Mouse (Mus musculus) myocyte (in vitro differentiated cells): ENCODE data around the gene Gpr180. TPM values are rescaled to one million over a fixed set of nuclear protein-coding genes. Genes with fewer than 3 reads are reported as not detected.
"Not testable (repeated sequence)": the region's sequence is repeated elsewhere in the genome, so short reads cannot be mapped to it uniquely, and the experiment has no call there.

Source experiments
- H3K27me3 ChIP-seq: one replicate; pipeline ENCODE4 v1.6.1; 2011; ENCODE audit not compliant: control insufficient read depth, insufficient read depth, insufficient read length
- H3K36me3 ChIP-seq: one replicate; pipeline ENCODE4 v1.6.1; 2011; ENCODE audit not compliant: control insufficient read depth, insufficient read depth
- H3K4me2 ChIP-seq: one replicate; pipeline ENCODE4 v1.6.1; 2011; ENCODE audit warnings: low read depth, control low read depth
- H3K4me3 ChIP-seq: one replicate; pipeline ENCODE4 v1.5.1; 2011; ENCODE audit warnings: mild to moderate bottlenecking, control low read depth, moderate library complexity
- H3K79me2 ChIP-seq: one replicate; pipeline ENCODE4 v1.6.1; 2011; ENCODE audit not compliant: control insufficient read depth, insufficient read depth
- H3ac ChIP-seq: one replicate; pipeline ENCODE4 v1.6.1; 2011; ENCODE audit not compliant: control insufficient read depth, insufficient read length
- CEBPB ChIP-seq: IDR thresholded peaks from 2 replicates; pipeline ENCODE4 v1.6.1; 2011; ENCODE audit warnings: mild to moderate bottlenecking, moderate library complexity; ENCODE audit not compliant: poor library complexity, insufficient read depth, severe bottlenecking
- E2F4 ChIP-seq: IDR thresholded peaks from one replicate; pipeline ENCODE4 v1.6.1; 2011; ENCODE audit warnings: mild to moderate bottlenecking, control low read depth, moderate library complexity; ENCODE audit not compliant: insufficient read depth
- MAX ChIP-seq: IDR thresholded peaks from one replicate; pipeline ENCODE4 v1.6.1; 2011; ENCODE audit warnings: low read depth, mild to moderate bottlenecking, control low read depth
- MYOD1 ChIP-seq, 3 experiments: IDR thresholded peaks; one replicate each; pipeline ENCODE4 v1.6.1; 2011; ENCODE audit warnings: control low read depth in 2 of 3, low read depth in 2 of 3, mild to moderate bottlenecking in 2 of 3, moderate library complexity in 1 of 3; ENCODE audit not compliant: insufficient read length in 2 of 3, control insufficient read depth in 1 of 3
- MYOG ChIP-seq, 3 experiments: IDR thresholded peaks; one replicate each; pipeline ENCODE4 v1.6.1; 2011; ENCODE audit warnings: control low read depth in 2 of 3, low read depth in 2 of 3, mild to moderate bottlenecking in 2 of 3; ENCODE audit not compliant: insufficient read length in 2 of 3, control insufficient read depth in 1 of 3, insufficient read depth in 1 of 3
- POLR2A ChIP-seq: IDR thresholded peaks from one replicate; pipeline ENCODE4 v1.6.1; 2011; ENCODE audit warnings: low read depth, mild to moderate bottlenecking, control low read depth, moderate library complexity; ENCODE audit not compliant: insufficient read length
- POLR2AphosphoS2 ChIP-seq: IDR thresholded peaks from one replicate; pipeline ENCODE4 v1.6.1; 2011; ENCODE audit warnings: low read depth, control low read depth; ENCODE audit not compliant: insufficient read length
- REST ChIP-seq: IDR thresholded peaks from one replicate; pipeline ENCODE4 v1.6.1; 2011; ENCODE audit warnings: mild to moderate bottlenecking, control low read depth, moderate library complexity; ENCODE audit not compliant: insufficient read depth, insufficient read length
- SRF ChIP-seq: IDR thresholded peaks from one replicate; pipeline ENCODE4 v1.6.1; 2011; ENCODE audit warnings: low read depth; ENCODE audit not compliant: control insufficient read depth, insufficient read length
- TCF12 ChIP-seq: IDR thresholded peaks from one replicate; pipeline ENCODE4 v1.6.1; 2011; ENCODE audit warnings: mild to moderate bottlenecking, control low read depth; ENCODE audit not compliant: poor library complexity, insufficient read depth, severe bottlenecking
- TCF3 ChIP-seq: IDR thresholded peaks from one replicate; pipeline ENCODE4 v1.6.1; 2011; ENCODE audit warnings: low read depth, control low read depth; ENCODE audit not compliant: insufficient read length
- USF1 ChIP-seq: IDR thresholded peaks from one replicate; pipeline ENCODE4 v1.6.1; 2011; ENCODE audit warnings: low read depth, mild to moderate bottlenecking, control low read depth, moderate library complexity
- polyA plus RNA-seq: library from polyadenylated mRNA; unstranded; fragments of >200 nt; fragmentation: generic; extraction: Trizol; gene quantifications from one replicate; pipeline ENCODE4 v1.2.1, GENCODE M21; 2012; ENCODE audit warnings: missing spikeins

The Gpr180 gene
- polyA plus RNA-seq, 1 experiment: 15.8 TPM

- no peak overlapping the region for H3ac ChIP-seq
- no peaks in the 10 kb centered on the region for H3K79me2 ChIP-seq
- H3K4me3 ChIP-seq: no peak overlapping the region
- no peaks in the 10 kb centered on the region for H3K36me3 ChIP-seq
- TF ChIP-seq MYOD1 (IDR thresholded peaks at IDR 0.05; ENCODE audit: control insufficient read depth in 1 of 3, insufficient read length in 2 of 3, low read depth in 2 of 3) (no peak), POLR2AphosphoS2 (no peak), SRF (no peak), CEBPB (no peak), E2F4 (no peak), TCF3 (no peak), POLR2A (no peak), USF1 (no peak), TCF12 (no peak), REST (no peak), MYOG (IDR thresholded peaks at IDR 0.05; ENCODE audit: control insufficient read depth in 1 of 3, insufficient read depth in 1 of 3, insufficient read length in 2 of 3, low read depth in 2 of 3) (no peak), MAX (no peak)
- H3K4me2 ChIP-seq: no peak overlapping the region
- H3K27me3 ChIP-seq: no peaks in the 10 kb centered on the region
Observed at GRCm38 (mm10) chr14:118098265-118098664, 38.7 kb upstream of the Gpr180 start.

DNA sequence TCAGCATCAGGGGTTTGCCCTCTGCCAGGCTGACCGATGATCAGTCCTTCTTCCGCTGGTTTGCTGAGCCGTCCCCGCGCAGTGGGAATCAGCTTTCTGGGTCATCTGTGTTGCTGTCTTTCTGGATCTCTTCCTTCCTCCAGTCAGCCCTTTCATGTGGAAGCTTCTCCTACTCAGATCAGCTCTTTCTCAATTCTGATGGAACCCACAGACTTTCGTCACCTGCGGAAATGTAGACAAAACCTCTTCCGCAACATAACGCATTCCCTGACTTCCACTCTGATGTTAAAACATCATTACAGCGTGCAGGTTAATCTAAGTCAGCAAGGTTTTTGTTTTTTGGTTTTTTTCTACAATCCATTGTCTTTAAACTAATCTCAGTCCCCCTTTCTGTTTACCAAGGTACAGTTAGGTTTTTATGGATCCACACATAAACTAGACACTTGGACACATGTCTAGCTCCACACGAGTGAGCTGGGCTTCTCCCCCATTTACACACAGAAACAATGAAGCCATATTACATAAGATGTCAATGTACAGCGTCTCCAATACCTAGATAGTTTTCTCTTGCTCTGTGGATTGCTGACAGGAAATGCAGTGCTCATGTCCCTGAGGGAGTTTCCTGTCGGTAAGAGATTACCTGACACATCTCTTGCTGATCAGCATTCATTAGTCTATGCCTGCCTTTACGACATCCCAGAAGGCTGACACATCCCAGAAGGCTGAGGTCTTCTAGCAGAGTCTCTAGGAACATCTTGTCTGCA lies 35.5 kb upstream of the Gpr180 start:
- no peaks in the 10 kb centered on the region for H3K36me3 ChIP-seq
- no peaks in the 10 kb centered on the region for H3K27me3 ChIP-seq
- TF ChIP-seq MYOG (IDR thresholded peaks at IDR 0.05; ENCODE audit: control insufficient read depth in 1 of 3, insufficient read depth in 1 of 3, insufficient read length in 2 of 3, low read depth in 2 of 3) (no peak), CEBPB (no peak), POLR2AphosphoS2 (no peak), TCF12 (no peak), SRF (no peak), MAX (no peak), POLR2A (no peak), TCF3 (no peak)
- H3K4me2 ChIP-seq: no peak overlapping the region
- no peak overlapping the region for H3ac ChIP-seq
- H3K4me3 ChIP-seq: no peak overlapping the region
- H3K79me2 ChIP-seq: no peaks in the 10 kb centered on the region

DNA sequence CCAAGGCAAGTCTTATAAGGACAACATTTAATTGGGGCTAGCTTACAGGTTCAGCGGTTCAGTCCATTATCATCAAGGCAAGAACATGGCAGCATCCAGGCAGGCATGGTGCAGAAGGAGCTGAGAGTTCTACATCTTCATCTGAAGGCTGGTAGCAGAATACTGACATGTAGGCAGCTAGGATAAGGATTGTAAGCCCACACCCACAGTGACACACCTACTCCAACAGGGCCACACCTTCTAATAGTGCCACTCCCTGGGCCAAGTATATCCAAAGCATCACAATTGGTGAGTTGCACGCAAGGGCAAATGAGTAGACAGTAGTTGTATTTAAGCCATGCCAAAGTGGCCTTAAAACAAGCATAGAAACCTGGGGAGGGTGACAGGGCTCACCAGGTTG lies 29.5 kb upstream of the Gpr180 start:
- H3K79me2 ChIP-seq, H3ac ChIP-seq, H3K27me3 ChIP-seq, H3K36me3 ChIP-seq, H3K4me3 ChIP-seq, H3K4me2 ChIP-seq: not testable (repeated sequence)

- no peak overlapping the region for H3ac ChIP-seq
- no peak overlapping the region for H3K4me3 ChIP-seq
- no peaks in the 10 kb centered on the region for H3K27me3 ChIP-seq
- peaks cover 28% of the 10 kb centered on the region for H3K36me3 ChIP-seq
- H3K79me2 ChIP-seq: no peaks in the 10 kb centered on the region
- no peak overlapping the region for H3K4me2 ChIP-seq
- TF ChIP-seq MAX (no peak), SRF (no peak), TCF12 (no peak), CEBPB (no peak), USF1 (no peak), REST (no peak), E2F4 (no peak), MYOG (IDR thresholded peaks at IDR 0.05; ENCODE audit: control insufficient read depth in 1 of 3, insufficient read depth in 1 of 3, insufficient read length in 2 of 3, low read depth in 2 of 3) (no peak), TCF3 (no peak), MYOD1 (IDR thresholded peaks at IDR 0.05; ENCODE audit: control insufficient read depth in 1 of 3, insufficient read length in 2 of 3, low read depth in 2 of 3) (no peak), POLR2AphosphoS2 (no peak), POLR2A (no peak)
Observed at GRCm38 (mm10) chr14:118113116-118113515, 23.8 kb upstream of the Gpr180 start.

DNA sequence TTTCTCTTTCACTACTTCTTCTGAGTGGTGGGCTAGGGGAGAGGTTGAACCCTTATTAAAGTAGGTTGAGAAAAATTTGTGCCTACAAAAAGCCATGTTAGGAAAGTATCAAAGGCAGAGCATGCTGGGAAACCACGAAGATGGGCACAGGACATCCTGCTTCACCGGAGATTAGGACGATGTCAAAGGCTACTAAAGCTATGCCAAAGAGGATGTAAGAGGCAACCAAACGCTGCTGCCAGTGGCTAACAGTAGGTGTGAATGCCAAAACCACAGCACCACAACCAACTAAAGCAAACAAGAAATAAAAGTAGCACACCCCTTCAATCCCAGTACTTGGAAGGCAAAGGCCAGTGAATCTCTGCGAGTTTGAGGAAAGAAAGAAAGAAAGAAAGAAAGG lies 12.8 kb upstream of the Gpr180 start:
- no peak overlapping the region for H3K4me2 ChIP-seq
- no peak overlapping the region for H3K4me3 ChIP-seq
- H3ac ChIP-seq: no peak overlapping the region
- TF ChIP-seq MYOD1 (IDR thresholded peaks at IDR 0.05; ENCODE audit: control insufficient read depth in 1 of 3, insufficient read length in 2 of 3, low read depth in 2 of 3): no peak
- no peak for TF ChIP-seq MYOG (IDR thresholded peaks at IDR 0.05; ENCODE audit: control insufficient read depth in 1 of 3, insufficient read depth in 1 of 3, insufficient read length in 2 of 3, low read depth in 2 of 3)
- no peak for TF ChIP-seq POLR2AphosphoS2
- no peak for TF ChIP-seq E2F4
- no peak for TF ChIP-seq REST
- TF ChIP-seq POLR2A: no peak
- TF ChIP-seq SRF: no peak
- no peak for TF ChIP-seq TCF12
- TF ChIP-seq TCF3: no peak
- TF ChIP-seq USF1: no peak
- no peak for TF ChIP-seq CEBPB
- no peak for TF ChIP-seq MAX
- peaks cover 20% of the 10 kb centered on the region for H3K36me3 ChIP-seq
- no peaks in the 10 kb centered on the region for H3K27me3 ChIP-seq
- H3K79me2 ChIP-seq: no peaks in the 10 kb centered on the region
